Mouse (Mus musculus) embryo, embryonic 11.5 days (tissue): ENCODE measurements around the gene Acox1.
A peak's percentile ranks its signal among the peaks of the same experiment; 100 is the strongest.

Source experiments
- DNase-seq: peaks from one replicate; pipeline ENCODE4 v3.0.0-alpha.2; 2012; ENCODE audit warnings: low read depth, low spot score

Acox1 gene

DNA sequence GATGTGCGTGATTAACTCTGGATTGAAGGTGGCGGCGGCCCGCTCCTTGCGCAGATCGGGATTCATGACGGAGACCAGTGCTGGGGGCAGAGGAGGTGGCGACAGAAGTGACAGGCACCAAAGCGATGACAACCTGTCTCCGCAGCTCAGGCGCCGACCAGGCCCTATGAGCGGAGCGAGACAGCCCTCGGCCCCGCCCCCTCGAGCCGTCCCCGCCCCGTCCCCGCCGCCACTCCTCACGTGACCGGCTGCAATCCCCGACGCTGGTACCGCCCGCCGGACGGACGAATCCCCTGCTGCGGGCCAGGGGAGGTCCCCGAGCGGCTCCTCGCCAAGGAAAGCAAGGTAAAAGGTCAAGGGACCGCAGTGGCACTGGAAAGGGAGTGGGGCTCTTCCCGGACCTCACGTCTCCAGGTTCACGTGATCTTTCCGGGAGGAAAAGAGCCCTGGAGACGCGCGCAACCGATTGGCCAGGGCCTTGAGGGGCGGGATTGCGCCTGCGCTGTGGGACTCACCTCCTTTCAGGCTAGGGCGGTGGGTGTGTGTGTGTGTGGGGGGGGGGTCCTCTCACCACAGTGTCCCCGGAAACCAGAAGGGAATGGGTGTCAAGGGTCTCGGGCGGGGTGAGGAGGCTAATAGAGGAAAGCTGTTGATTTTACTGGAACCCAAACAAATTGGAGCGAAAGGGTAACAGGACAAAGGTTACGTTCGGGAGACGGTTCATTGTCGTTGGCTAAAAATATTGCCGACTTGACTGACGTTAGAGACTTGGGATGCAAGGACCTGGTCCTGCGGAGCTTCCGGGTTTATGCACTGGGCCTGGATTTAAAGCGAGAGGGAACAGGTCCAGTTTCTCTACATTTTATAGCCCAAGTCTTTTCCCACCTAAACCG is at the start of gene Acox1, which contains the start of gene Ten1:
Gene Acox1, minus strand, starts transcription at position 407 of the 893 bp plus-strand sequence.
Gene Ten1, plus strand, starts transcription at position 217 of the 893 bp plus-strand sequence.
- DNase-seq = peak; percentile 96

DNA sequence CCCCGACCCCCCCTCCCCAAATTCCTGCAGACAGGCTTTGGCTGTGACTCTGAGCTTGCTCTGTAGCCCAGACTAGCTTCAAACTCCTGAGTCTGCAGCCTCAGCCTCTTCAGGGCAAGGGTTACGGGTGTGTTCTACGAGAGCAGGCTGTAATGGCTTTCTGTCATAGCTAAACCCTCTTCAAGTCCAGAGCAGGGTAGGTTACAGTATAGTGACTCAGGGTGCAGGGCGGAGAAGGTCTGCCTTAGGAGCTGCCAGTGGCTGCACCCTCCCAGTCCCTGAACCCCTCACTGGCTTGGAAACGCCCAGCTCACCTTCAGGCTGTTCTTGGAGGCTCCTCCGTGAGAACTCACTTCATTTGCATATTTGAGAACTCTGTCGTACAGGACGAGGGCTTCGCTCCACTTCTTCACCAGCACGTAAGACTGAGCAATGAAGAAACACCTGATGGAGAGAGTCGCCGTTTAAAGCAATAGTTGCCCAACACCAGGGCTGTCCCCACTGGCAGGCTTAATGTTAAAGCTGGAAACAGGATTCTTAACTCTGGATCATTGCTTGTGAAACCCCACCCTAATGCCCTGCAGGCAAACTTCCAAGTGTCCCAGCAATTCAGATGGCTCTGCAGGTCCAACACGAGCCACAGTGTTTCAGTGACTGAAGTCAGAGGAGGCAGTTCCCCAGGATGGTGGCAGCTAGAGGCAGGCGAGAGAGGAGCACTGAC is 48.8 kb upstream of the Acox1 start:
- no peak for DNase-seq

DNA sequence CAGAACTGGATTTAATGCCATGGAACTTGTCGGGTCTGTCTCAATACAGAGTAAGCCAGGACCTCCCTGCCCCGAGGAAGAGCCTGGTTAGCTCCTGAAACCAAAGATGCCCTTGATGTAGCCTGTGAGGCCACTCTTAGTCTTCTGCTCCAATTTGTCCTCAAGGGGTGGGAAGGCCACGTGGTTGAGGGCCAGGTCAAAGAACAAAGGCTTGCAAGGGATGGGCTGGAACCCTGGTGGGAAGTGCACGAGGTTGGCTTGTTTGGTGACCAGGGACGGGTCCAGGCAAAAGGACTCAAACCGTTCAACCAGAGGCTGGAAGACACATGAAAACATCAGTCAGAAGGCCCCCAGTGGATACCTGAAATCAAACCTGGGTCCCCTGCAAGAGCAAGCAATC is 46.8 kb upstream of the Acox1 start:
- no peak for DNase-seq

DNA sequence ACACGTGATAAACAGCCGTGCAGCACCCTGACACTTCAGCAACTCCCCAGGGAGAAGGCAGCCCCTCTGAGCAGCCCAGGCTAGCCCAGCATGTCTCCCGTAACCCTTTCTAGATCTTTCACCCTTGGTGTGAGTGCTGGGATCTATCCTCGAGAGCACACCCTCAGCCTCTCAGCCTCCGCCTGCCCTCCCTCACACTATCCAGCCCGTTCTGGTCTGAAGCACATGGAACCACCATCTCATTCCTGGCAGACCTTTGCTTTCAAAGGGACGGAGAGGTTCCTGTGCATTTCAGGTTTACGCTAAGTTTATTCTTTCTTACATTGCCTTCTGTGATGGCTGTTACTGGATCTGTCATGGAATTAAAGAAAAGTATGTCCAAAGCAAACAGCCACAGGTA is 45.7 kb upstream of the Acox1 start:
- no peak for DNase-seq

DNA sequence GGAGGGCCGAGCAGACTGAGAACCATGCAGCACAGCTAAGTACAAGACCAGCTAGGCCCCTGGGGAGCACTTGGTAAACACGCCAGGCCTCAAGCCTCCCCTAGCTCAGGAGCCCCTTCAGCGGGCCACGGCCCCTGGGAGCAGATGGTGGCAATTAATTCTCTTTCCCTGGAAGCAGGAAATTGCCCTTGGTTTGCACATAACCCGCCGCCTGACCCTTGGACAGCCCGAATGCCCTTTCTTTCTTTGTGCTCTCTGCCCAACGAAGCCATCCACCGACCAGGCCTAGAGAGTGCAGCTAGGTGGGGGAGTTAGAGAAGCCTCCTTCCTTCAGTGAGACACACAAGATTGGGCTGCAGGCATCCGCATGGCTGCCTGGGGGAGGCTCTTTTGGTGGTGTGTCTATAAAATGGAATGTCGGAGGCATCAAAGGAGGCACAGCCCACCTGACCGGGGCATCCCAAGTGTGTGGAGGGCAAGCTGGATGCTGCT is 42.9 kb upstream of the Acox1 start:
- no peak for DNase-seq

DNA sequence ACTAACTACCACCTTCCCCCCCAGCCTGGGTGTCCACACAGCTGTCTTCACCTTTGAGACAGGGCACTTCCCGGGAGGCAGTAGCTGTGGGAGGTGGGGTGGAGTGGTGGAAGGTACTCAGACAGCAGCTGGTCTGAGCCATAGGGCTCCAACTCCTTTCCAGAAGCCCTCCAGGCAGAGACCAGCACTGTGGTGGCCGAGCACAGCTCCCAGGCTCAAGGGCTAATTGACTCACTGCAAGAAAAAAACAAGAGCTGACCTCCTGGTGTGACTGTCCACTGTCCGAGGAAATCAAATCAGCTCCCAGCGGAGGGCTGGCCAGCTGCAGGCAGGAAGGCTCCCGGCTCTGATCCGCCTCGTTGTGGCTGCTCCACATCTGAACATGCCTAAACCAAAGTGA is 41.0 kb upstream of the Acox1 start:
- no peak for DNase-seq

DNA sequence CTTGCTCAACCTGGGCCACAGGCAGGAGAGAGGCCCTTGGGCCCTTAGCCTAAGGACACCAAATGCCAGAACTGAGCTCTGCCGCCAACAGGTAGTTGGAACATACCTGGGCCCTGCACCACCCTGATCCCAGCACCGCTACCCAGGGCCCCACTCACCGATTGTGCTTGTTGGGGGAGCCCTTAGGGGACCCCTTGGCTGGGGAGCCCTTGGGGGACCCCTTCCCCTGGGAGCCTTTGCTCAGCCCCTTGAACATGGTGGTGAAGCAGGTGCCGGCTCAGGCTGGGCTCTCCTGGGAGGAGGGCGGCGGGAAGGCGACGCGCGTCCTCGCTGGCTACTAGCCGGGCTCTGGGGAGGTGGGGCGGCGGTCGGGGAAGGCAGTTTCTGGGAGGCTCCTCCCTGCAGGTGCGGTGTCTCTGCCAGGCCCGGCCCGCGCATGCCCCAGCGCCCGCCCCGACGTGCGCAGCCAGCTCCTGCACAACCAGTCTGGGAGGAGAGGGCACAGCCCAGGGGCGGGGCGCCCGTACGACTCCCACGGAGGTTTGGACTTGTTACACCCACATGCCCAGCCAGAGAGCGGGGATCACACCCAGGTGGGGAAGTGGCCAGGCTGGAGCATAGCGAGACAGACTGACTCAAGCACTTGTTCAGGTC is 39.0 kb upstream of the Acox1 start, which contains the start of gene Evpl:
Gene Evpl, minus strand, starts transcription at position 336 of the 654 bp plus-strand sequence.
- no peak for DNase-seq

DNA sequence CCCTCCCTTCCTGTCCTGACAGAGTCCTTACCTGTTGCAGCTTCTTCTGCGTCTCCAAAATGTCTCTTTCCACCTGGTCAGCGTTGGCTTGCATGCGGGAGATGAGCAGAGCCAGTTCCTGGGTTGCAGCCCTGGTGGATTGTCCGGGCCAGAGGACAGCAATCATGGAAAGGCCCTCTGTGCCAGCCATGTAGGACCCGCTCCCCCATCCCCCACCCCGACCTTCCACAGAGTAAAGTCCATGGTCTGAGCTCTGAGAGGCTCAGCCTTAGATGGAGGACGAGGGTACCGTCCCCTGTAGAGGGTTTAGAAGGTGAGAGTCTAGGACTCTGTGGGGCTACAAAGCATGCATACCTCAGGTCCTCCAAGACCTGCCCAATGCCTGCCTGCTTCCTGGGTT is 36.1 kb upstream of the Acox1 start:
- DNase-seq = no peak

DNA sequence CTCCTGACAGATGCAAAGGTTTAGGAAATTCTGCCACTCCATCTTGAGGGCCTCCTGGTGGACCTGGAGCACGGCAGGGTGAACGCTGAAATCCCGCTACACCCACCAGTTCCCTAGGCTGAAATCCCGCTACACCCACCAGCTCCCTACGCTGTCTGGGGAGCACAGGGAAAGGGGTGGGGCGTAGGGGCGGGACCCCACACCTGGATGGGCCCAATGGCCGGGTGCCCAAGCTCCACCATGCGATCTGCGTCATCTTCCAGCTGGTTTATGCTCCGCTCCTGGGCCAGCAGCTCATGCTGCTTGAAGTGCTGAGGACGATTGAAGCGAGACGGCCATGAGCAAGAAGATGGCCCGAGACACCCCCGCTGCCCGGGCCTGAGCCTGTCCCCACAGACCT is 33.6 kb upstream of the Acox1 start:
- no peak for DNase-seq

DNA sequence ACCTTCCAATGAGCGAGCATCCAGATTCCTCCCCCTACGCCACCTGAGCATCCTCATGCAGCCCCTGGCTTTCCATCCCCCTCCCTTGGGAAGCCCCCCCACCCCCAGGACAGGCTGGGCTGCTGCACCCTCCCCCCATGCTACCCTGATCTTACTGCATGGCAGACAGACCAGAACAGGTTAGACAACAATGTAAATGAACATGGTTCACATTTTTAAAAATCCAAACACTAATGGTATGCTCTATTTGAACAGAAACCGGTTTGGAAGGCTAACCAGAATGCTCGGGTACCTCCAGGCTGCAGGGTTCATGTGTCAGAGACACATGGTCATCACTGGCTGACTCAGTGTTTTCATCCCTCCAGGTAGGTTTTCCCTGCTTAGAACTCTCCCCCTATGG is 29.9 kb upstream of the Acox1 start:
- no peak for DNase-seq

DNA sequence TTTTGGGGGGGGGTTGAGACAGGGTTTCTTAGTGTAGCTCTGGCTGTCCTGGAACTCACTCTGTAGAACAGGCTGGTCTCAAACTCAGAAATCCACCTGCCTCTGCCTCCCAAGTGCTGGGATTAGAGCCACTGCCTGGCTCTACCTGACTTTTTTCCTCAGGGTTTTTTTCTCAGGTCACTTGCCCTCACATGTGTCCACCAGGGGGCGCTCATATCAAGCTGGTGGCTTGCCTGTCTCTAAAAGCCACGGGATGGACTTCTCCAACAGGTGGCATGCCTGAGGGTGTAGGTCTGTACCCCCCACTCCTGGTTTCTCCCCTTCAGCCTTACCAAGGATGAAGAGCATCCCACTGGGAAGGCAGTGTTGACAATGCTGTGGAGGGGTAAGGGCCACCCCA is 27.6 kb upstream of the Acox1 start:
- no peak for DNase-seq

DNA sequence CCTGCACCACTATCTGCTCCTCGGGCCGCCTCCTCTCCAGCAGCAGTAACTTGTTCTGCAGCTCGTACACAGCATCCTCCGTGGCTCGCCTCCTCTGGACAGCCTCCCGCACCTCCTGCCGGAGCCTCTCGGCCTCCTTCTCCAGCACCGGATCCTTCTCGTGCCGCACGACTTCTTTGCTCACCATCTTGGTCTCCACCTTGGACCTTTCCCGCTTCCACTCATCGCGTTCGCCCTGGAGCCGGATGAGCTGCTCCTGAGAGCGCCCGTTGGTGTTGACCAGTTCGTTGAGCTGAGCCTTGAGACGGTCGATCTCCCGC is 23.9 kb upstream of the Acox1 start:
- DNase-seq = no peak

DNA sequence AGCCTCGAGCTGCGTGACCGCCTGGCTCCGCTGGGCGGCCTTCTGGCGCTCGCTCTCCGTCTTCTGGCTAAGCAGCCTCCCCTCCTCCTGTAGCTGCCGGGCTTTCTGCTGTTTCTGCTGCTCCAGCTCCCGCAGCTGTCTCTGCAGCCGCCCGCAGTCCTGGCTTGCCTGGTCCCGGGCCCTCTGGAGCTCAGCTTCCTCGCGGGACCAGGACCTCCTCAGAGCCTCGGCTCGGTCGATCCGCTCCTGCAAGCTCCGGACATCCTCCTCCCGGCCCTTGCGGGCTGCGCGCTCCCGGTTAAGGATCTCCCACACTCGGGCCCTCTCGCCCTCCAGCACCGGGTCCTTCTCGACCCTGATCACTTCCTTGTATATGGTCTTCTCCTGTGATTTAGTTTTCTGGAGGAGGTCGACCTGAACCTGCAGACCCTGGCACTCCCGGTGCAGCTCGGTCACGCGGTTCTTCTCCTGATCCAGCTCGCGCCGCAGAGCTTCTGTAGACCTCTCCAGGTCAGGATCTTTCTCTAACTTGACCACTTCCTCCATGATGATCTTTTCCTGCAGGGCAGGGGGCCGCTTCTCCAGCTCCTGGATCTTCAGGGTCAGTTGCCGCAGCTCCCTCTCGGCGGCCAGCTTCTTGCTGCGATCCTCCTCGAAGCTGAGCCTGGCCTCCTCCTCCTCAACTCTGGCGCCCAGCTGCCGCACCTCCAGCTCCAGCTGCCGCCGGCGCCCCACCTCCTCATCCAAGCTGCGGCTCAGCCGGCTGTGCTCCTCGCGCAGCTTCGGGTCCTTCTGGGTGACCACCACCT is 23.3 kb upstream of the Acox1 start:
- DNase-seq = no peak

DNA sequence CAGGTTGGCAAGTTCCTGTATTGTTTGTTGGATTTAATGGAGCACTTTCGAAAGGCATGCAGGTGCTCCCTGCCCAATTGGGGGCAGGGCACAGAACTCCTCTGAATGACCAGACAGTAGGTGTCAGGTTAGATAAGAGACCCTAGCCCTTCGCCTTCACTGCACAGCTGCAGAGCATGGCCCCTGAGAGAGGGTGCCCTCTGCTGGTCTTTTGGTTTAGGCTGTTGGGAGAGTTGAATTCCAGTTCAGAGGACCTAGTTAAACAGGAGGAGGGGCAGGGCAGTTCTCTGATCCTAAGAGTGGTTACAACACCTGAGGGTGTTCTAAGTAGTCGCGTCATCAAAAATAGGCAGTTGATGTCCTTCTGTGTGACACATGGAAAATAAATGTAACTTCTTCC is 21.0 kb upstream of the Acox1 start:
- DNase-seq = no peak

DNA sequence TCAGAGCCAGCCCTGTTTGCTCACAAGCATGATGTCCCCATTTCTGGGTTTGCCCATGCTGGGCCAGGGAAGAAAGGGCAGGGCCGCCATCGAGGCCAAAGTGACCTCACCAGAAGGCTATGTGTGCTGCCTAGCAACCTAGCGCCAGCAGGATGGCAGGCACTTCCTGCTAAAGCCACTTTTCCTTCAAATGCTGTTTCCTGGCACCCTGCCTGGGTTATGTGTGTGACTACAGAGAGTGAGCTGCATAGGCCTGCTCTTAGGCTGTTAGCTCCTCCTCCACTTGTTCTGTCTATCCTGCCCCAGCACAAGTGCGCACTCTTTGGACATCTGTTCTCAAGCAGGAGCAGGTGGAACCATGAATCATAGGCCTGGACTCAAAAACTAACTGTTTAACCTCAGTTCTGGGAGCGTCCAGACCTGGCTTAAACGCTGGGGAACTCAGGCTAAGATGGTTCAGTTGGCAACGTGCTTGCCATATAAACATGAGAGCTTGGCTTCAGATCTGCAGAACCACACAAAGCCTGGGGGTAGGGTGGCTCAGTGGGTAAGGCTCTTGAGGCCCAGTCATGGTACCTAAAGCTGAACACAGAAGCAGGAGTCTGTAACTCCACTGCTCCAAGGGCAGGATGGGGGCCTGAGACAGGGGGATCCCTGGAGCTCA is 20.0 kb upstream of the Acox1 start:
- no peak for DNase-seq

DNA sequence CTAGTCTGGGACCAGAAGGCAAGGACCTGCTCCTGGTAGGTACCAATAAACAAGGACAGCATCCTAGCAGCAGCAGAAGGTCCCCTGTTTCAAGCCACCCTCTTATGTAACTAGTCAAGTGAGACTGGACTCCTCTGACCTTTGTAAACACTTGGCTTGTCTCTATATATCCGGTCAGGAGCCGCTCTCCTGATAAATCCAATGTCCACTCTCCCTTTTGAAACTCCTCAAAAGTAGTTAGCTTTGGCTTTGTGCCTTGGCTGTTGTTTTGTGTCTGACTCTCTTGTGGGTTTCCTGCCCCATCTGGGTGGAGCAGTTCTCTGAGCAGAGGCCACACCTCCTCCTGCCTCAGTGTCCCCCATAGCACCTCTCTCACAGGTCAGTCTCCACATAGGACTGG is 19.4 kb upstream of the Acox1 start:
- DNase-seq = no peak

DNA sequence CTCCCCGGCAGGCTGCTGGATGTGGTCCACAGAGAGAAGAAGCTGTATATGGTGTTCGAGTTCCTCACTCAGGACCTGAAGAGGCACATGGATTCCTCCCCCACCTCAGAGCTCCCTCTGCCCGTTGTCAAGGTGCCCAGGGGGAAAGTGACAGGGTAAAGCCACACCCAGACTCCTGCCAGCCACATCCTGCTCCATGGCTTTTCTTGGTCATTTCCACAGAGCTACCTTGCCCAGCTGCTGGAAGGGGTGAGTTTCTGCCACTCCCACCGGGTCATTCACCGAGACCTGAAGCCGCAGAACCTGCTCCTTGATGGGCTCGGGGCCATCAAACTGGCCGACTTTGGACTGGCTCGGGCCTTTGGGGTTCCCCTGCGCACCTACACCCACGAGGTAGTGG is 17.7 kb upstream of the Acox1 start:
- no peak for DNase-seq

DNA sequence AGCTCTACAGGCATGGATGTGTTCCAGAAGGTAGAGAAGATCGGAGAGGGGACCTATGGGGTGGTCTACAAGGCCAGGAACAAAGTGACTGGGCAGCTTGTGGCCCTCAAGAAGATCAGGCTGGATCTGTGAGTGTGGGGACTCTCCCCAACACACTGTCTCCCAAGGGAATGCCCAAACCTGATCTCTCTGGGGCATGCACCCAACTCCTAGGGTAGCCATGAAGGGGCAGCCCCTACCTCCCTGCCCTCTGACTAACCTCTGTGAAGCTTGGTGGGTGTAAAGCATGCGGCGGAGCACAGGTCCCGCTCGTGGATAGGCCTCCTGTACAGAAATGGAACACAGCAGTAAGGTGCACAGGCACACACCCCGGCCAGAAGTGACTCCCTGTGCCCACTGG is 17.1 kb upstream of the Acox1 start:
- DNase-seq = no peak

DNA sequence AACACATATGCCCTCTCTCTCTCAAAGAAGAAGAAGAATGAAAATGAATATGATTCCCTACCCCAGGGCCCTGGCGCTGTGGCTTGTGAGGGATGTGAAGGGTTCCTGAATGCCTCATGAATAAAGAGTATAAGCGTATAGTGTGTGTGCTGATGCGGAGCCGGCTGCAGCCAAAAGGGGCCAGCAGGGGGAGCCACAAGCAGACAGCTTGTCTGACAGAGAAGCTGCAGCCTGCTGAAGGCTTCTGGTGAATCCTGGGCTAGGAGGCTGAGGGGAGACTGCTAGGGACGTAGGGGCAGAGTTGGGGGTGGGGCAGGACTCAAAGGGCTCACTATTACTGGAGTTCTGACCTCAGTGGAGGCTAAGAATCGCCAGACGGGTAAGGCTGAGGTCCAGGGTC is 16.3 kb upstream of the Acox1 start:
- no peak for DNase-seq

DNA sequence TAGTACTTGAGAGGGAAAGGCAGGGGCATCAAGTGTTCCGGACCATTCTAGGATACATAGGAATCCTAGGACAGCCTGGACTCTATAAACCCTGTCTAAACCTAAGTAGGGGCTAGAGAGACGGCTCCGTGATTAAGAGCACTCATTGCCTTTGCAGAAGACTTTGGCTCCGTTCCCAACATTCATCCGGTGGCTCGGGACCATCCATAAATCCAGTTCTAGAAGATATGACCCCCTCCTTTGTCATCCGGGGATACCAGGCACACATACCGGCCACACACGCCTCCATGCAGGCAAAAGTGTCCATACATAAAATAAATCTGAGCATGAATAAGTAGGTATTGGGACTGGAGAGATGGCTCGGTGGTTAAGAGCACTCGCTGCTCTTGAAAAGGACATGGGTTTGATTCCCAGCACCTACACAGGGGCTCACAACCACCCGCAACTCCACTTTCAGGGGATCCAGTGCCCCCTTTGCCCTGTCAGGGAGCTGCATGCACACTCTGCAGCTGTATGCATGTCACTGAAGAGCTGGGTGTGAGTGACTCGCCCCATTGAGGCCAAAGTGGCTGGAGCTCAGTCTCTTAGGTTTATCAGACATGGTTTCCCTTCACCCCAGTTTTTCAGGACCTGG is 15.1 kb upstream of the Acox1 start:
- DNase-seq = no peak

DNA sequence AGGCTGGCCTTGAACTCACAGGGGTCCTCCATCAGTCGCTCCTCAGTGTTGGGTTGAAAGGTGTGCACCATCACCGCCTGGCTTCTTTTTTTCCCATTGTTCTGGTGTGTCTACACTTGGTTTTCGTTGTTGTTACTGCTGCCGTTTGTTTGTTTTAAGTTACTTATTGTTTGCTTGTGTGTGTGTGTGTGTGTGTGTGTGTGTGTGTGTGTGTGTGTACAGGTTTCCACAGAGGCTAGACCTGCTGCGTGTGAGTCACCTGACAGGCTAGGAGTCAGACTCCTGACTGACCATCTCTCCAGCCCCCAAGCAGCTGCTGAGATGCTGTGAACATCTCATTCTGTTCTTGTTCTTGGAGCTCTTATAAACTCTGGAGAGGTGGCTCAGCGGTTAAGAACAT is 14.0 kb upstream of the Acox1 start:
- no peak for DNase-seq
